Mouse (Mus musculus) left cerebral cortex, postnatal 36 days (tissue): ENCODE results near the gene Furin. TPM values are rescaled to one million over a fixed set of nuclear protein-coding genes. Genes with fewer than 3 reads are reported as not detected.

Experiments
- DNase-seq, 2 experiments: peaks; one replicate each; pipeline ENCODE4 v3.0.0; 2021 to 2022; ENCODE audit warnings: low spot score in 2 of 2, mixed read lengths in 1 of 2
- intact Hi-C: fragments of 180-260 bp; cut with DNase I; formaldehyde crosslinking; loops from one replicate; pipeline ENCODE4 v1.15.1; 2025
- total RNA-seq, 2 experiments: library from RNA; stranded (reverse); gene quantifications; 2 replicates each; pipeline ENCODE4 v1.2.3; 2021

The Furin gene
- total RNA-seq = 10 to 100 TPM; 30.7 to 38.5 TPM

- intact Hi-C loops = no loop called here
- no peak for DNase-seq
Measured at GRCm38 (mm10) chr7:80405188-80405695, at the start of gene Furin. Gene Furin, minus strand, starts transcription at chr7:80405436.

GRCm38 (mm10) chr7:80454786-80455185, 49.5 kb upstream of the Furin start:
- intact Hi-C loops = no loop called here
- no peak for DNase-seq

- no peak for DNase-seq
- intact Hi-C loops = no loop called here
Measured at GRCm38 (mm10) chr7:80453997-80454396, 48.8 kb upstream of the Furin start.

GRCm38 (mm10) chr7:80453121-80453520, 47.9 kb upstream of the Furin start:
- intact Hi-C loops = no loop called here
- DNase-seq = no peak

- intact Hi-C loops = no loop called here
- DNase-seq = no peak
Measured at GRCm38 (mm10) chr7:80452241-80452640, 47.0 kb upstream of the Furin start.

- no peak for DNase-seq
Measured at GRCm38 (mm10) chr7:80451550-80452232, 46.5 kb upstream of the Furin start.

GRCm38 (mm10) chr7:80450354-80450753, 45.1 kb upstream of the Furin start:
- DNase-seq = no peak
- intact Hi-C loops = no loop called here

More at GRCm38 (mm10) chr7:80451550-80452232, 46.5 kb upstream of the Furin start:
- intact Hi-C loops = no loop called here

- intact Hi-C loops = no loop called here
- DNase-seq = no peak
Measured at GRCm38 (mm10) chr7:80449620-80450091, 44.4 kb upstream of the Furin start.

- DNase-seq = no peak
- intact Hi-C loops = no loop called here
Measured at GRCm38 (mm10) chr7:80447336-80447735, 42.1 kb upstream of the Furin start.

- intact Hi-C loops = no loop called here
- no peak for DNase-seq
Measured at GRCm38 (mm10) chr7:80446221-80446878, 41.1 kb upstream of the Furin start.

- no peak for DNase-seq
- intact Hi-C loops = no loop called here
Measured at GRCm38 (mm10) chr7:80445492-80445891, 40.3 kb upstream of the Furin start.

- no peak for DNase-seq
- intact Hi-C loops = no loop called here
Measured at GRCm38 (mm10) chr7:80444401-80445249, 39.4 kb upstream of the Furin start.

GRCm38 (mm10) chr7:80443124-80443523, 37.9 kb upstream of the Furin start:
- intact Hi-C loops = no loop called here
- no peak for DNase-seq

- intact Hi-C loops = no loop called here
- DNase-seq = no peak
Measured at GRCm38 (mm10) chr7:80441986-80442904, 37.0 kb upstream of the Furin start.

- intact Hi-C loops = no loop called here
- no peak for DNase-seq
Measured at GRCm38 (mm10) chr7:80440685-80441084, 35.4 kb upstream of the Furin start.

GRCm38 (mm10) chr7:80439789-80440488, 34.7 kb upstream of the Furin start:
- intact Hi-C loops = no loop called here

GRCm38 (mm10) chr7:80439032-80439760, 34.0 kb upstream of the Furin start:
- intact Hi-C loops = no loop called here
- no peak for DNase-seq

More at GRCm38 (mm10) chr7:80439789-80440488, 34.7 kb upstream of the Furin start:
- peak in 1 of 2 experiments; percentile 29 for DNase-seq

GRCm38 (mm10) chr7:80436571-80436970, 31.3 kb upstream of the Furin start:
- DNase-seq = no peak
- intact Hi-C loops = no loop called here
